Mouse (Mus musculus): Measurements from ENCODE around the gene Odf3l1. TPM values are rescaled to one million over a fixed set of nuclear protein-coding genes. Genes with fewer than 3 reads are reported as not detected.

Odf3l1 gene
- polyA plus RNA-seq, 1 experiment from 2014 or later = not detected

GRCm38 (mm10) chr9:56844644-56845043, 19.8 kb downstream of the Odf3l1 start:
- ATAC-seq = no peak
- Histone ChIP-seq H3K4me1 (ENCODE audit: insufficient read depth) (no peaks in the 10 kb centered on the region), H3K9ac (replicated peaks) (no peak overlapping the region), H3K4me3 (ENCODE audit: low read depth, low read length) (no peak overlapping the region), H3K27me3 (ENCODE audit: insufficient read depth, low read length) (0 out of 2 replicates have a peak, but pooled peaks cover 3% of the 10 kb centered on the region), H3K27ac (ENCODE audit: low read depth) (no peak overlapping the region), H3K9me3 (ENCODE audit: low read length) (no peaks in the 10 kb centered on the region), H3K4me2 (ENCODE audit: low read depth, low read length) (no peak overlapping the region), H3K36me3 (replicated peaks; ENCODE audit: insufficient read depth, low read length) (no peaks in the 10 kb centered on the region)
- WGBS (ENCODE audit: insufficient replicate concordance) = 65% methylated on average over 8 of the region's 8 CpGs
- TF ChIP-seq CTCF (IDR thresholded peaks at IDR 0.05; ENCODE audit: low read depth) (no peak), EP300 (IDR thresholded peaks at IDR 0.05; ENCODE audit: low read depth) (no peak)
- no peak for DNase-seq

GRCm38 (mm10) chr9:56843679-56844188, 20.7 kb downstream of the Odf3l1 start:
- 0 out of 2 replicates have a peak, but pooled peaks cover 3% of the 10 kb centered on the region for H3K27me3 ChIP-seq (ENCODE audit: insufficient read depth, low read length)
- no peak for ATAC-seq
- H3K36me3 ChIP-seq (replicated peaks; ENCODE audit: insufficient read depth, low read length) = no peaks in the 10 kb centered on the region
- WGBS (ENCODE audit: insufficient replicate concordance) = 32% methylated on average over 7 of the region's 7 CpGs
- no peak overlapping the region for H3K9ac ChIP-seq (replicated peaks)
- TF ChIP-seq EP300 (IDR thresholded peaks at IDR 0.05; ENCODE audit: low read depth) (no peak), CTCF (IDR thresholded peaks at IDR 0.05; ENCODE audit: low read depth) (peak; percentile 87)
- no peak overlapping the region for H3K27ac ChIP-seq (ENCODE audit: low read depth)
- peak; percentile 60 for DNase-seq
- no peak overlapping the region for H3K4me2 ChIP-seq (ENCODE audit: low read depth, low read length)
- H3K9me3 ChIP-seq (ENCODE audit: low read length) = no peaks in the 10 kb centered on the region
- no peak overlapping the region for H3K4me3 ChIP-seq (ENCODE audit: low read depth, low read length)
- no peaks in the 10 kb centered on the region for H3K4me1 ChIP-seq (ENCODE audit: insufficient read depth)

- DNase-seq (no peak), ATAC-seq (peak; percentile 61; the same call in 1 of the 2 replicates)
- no peak overlapping the region for H3K4me2 ChIP-seq (ENCODE audit: low read depth, low read length)
- TF ChIP-seq CTCF (IDR thresholded peaks at IDR 0.05; ENCODE audit: low read depth) = no peak
- TF ChIP-seq EP300 (IDR thresholded peaks at IDR 0.05; ENCODE audit: low read depth) = no peak
- no peaks in the 10 kb centered on the region for H3K36me3 ChIP-seq (replicated peaks; ENCODE audit: insufficient read depth, low read length)
- H3K9ac ChIP-seq (replicated peaks) = no peak overlapping the region
- no peaks in the 10 kb centered on the region for H3K9me3 ChIP-seq (ENCODE audit: low read length)
- H3K4me3 ChIP-seq (ENCODE audit: low read depth, low read length) = no peak overlapping the region
- H3K27me3 ChIP-seq (ENCODE audit: insufficient read depth, low read length) = 0 out of 2 replicates have a peak, but pooled peaks cover 3% of the 10 kb centered on the region
- no peak overlapping the region; the same call in 1 of the 2 replicates for H3K27ac ChIP-seq (ENCODE audit: low read depth)
- no peaks in the 10 kb centered on the region for H3K4me1 ChIP-seq (ENCODE audit: insufficient read depth)
- 63% methylated on average over 3 of the region's 3 CpGs for WGBS (ENCODE audit: insufficient replicate concordance)
Observed at GRCm38 (mm10) chr9:56842303-56842719, 22.2 kb downstream of the Odf3l1 start.

GRCm38 (mm10) chr9:56841864-56842263, 22.6 kb downstream of the Odf3l1 start:
- no peak for TF ChIP-seq CTCF (IDR thresholded peaks at IDR 0.05; ENCODE audit: low read depth)
- no peak for TF ChIP-seq EP300 (IDR thresholded peaks at IDR 0.05; ENCODE audit: low read depth)
- no peak overlapping the region for H3K4me2 ChIP-seq (ENCODE audit: low read depth, low read length)
- H3K9ac ChIP-seq (replicated peaks) = no peak overlapping the region
- no peak for DNase-seq
- no peaks in the 10 kb centered on the region for H3K4me1 ChIP-seq (ENCODE audit: insufficient read depth)
- H3K36me3 ChIP-seq (replicated peaks; ENCODE audit: insufficient read depth, low read length) = no peaks in the 10 kb centered on the region
- ATAC-seq = peak; percentile 88
- H3K27ac ChIP-seq (ENCODE audit: low read depth) = no peak overlapping the region
- 0 out of 2 replicates have a peak, but pooled peaks cover 3% of the 10 kb centered on the region for H3K27me3 ChIP-seq (ENCODE audit: insufficient read depth, low read length)
- H3K9me3 ChIP-seq (ENCODE audit: low read length) = no peaks in the 10 kb centered on the region
- H3K4me3 ChIP-seq (ENCODE audit: low read depth, low read length) = no peak overlapping the region

GRCm38 (mm10) chr9:56840721-56841120, 23.8 kb downstream of the Odf3l1 start:
- 63% methylated on average over 5 of the region's 5 CpGs for WGBS (ENCODE audit: insufficient replicate concordance)
- no peak overlapping the region for H3K27ac ChIP-seq (ENCODE audit: low read depth)
- TF ChIP-seq EP300 (IDR thresholded peaks at IDR 0.05; ENCODE audit: low read depth) (no peak), CTCF (IDR thresholded peaks at IDR 0.05; ENCODE audit: low read depth) (no peak)

GRCm38 (mm10) chr9:56835152-56835551, 29.3 kb downstream of the Odf3l1 start:
- no peaks in the 10 kb centered on the region for H3K36me3 ChIP-seq (replicated peaks; ENCODE audit: insufficient read depth, low read length)
- H3K9ac ChIP-seq (replicated peaks) = no peak overlapping the region
- no peak overlapping the region for H3K4me3 ChIP-seq (ENCODE audit: low read depth, low read length)
- H3K9me3 ChIP-seq (ENCODE audit: low read length) = no peaks in the 10 kb centered on the region
- H3K27me3 ChIP-seq (ENCODE audit: insufficient read depth, low read length) = 0 out of 2 replicates have a peak, but pooled peaks cover 4% of the 10 kb centered on the region
- ATAC-seq = no peak
- TF ChIP-seq EP300 (IDR thresholded peaks at IDR 0.05; ENCODE audit: low read depth) = no peak
- TF ChIP-seq CTCF (IDR thresholded peaks at IDR 0.05; ENCODE audit: low read depth) = no peak
- DNase-seq = no peak
- H3K27ac ChIP-seq (ENCODE audit: low read depth) = no peak overlapping the region
- H3K4me2 ChIP-seq (ENCODE audit: low read depth, low read length) = no peak overlapping the region
- WGBS (ENCODE audit: insufficient replicate concordance) = 64% methylated on average over 5 of the region's 5 CpGs
- no peaks in the 10 kb centered on the region for H3K4me1 ChIP-seq (ENCODE audit: insufficient read depth)

More at GRCm38 (mm10) chr9:56840721-56841120, 23.8 kb downstream of the Odf3l1 start:
- Histone ChIP-seq H3K4me3 (ENCODE audit: low read depth, low read length) (no peak overlapping the region), H3K4me1 (ENCODE audit: insufficient read depth) (no peaks in the 10 kb centered on the region), H3K9me3 (ENCODE audit: low read length) (no peaks in the 10 kb centered on the region), H3K4me2 (ENCODE audit: low read depth, low read length) (no peak overlapping the region), H3K27me3 (ENCODE audit: insufficient read depth, low read length) (0 out of 2 replicates have a peak, but pooled peaks cover 3% of the 10 kb centered on the region), H3K36me3 (replicated peaks; ENCODE audit: insufficient read depth, low read length) (no peaks in the 10 kb centered on the region), H3K9ac (replicated peaks) (no peak overlapping the region)
- ATAC-seq (no peak), DNase-seq (no peak)
